Mouse (Mus musculus) hindbrain, embryonic 14.5 days (tissue): Measurements from ENCODE around the gene Invs. TPM values are rescaled to one million over a fixed set of nuclear protein-coding genes. Genes with fewer than 3 reads are reported as not detected.

ENCODE experiments used
- ATAC-seq: fragments of 200-750 bp; cut with Nextera tagmentation; 2 replicates; pipeline ENCODE4 v1.8.0; 2017; ENCODE audit warnings: moderate number of reproducible peaks, mild to moderate bottlenecking, moderate TSS enrichment, moderate library complexity; ENCODE audit not compliant: low FRiP score
- DNase-seq: peaks from one replicate; pipeline ENCODE4 v3.0.0-alpha.2; 2015; ENCODE audit warnings: low spot score
- H3K27ac ChIP-seq: fragments of 300-500 bp; sonication (generic); 2 replicates; pipeline ENCODE4 v1.5.1; 2014; ENCODE audit warnings: mild to moderate bottlenecking, moderate library complexity
- H3K27me3 ChIP-seq: fragments of 300-500 bp; sonication (generic); 2 replicates; pipeline ENCODE4 v1.6.1; 2014; ENCODE audit warnings: mild to moderate bottlenecking, low read length, mixed read lengths; ENCODE audit not compliant: control insufficient read depth, insufficient read depth
- H3K36me3 ChIP-seq: fragments of 300-500 bp; sonication (generic); replicated peaks from 2 replicates; pipeline ENCODE4 v1.6.1; 2014; ENCODE audit not compliant: control insufficient read depth, insufficient read depth
- H3K4me1 ChIP-seq: fragments of 300-500 bp; sonication (generic); replicated peaks from 2 replicates; pipeline ENCODE4 v1.6.1; 2014; ENCODE audit warnings: antibody characterized with exemption, low read length, mixed read lengths; ENCODE audit not compliant: control insufficient read depth, insufficient read depth
- H3K4me2 ChIP-seq: fragments of 300-500 bp; sonication (generic); replicated peaks from 2 replicates; pipeline ENCODE4 v1.6.1; 2014; ENCODE audit warnings: mild to moderate bottlenecking, moderate library complexity
- H3K4me3 ChIP-seq: fragments of 300-500 bp; sonication (generic); replicated peaks from 2 replicates; pipeline ENCODE4 v1.5.1; 2014; ENCODE audit warnings: mild to moderate bottlenecking, low read length
- H3K9ac ChIP-seq: fragments of 300-500 bp; sonication (generic); 2 replicates; pipeline ENCODE4 v1.6.1; 2014
- H3K9me3 ChIP-seq: fragments of 300-500 bp; sonication (generic); 2 replicates; pipeline ENCODE4 v1.6.1; 2016; ENCODE audit warnings: low read length; ENCODE audit not compliant: control insufficient read depth
- WGBS: fragments of 180-500 bp; shearing (Covaris S2); extraction: QIAGEN DNeasy Blood & Tissue Kit; methylation state at CpG from one replicate; pipeline ENCODE4 v1.1.7; 2014; 5-methylcytosine and 5-hydroxymethylcytosine counted together
- polyA plus RNA-seq: library from polyadenylated mRNA; unstranded; fragments of >200 nt; fragmentation: Nextera tagmentation; extraction: Ambion mirVana; gene quantifications from 2 replicates; pipeline ENCODE4 v1.2.1, GENCODE M21; 2014

Gene Invs
- polyA plus RNA-seq, 1 experiment from 2014 or later = 5.7 TPM

DNA sequence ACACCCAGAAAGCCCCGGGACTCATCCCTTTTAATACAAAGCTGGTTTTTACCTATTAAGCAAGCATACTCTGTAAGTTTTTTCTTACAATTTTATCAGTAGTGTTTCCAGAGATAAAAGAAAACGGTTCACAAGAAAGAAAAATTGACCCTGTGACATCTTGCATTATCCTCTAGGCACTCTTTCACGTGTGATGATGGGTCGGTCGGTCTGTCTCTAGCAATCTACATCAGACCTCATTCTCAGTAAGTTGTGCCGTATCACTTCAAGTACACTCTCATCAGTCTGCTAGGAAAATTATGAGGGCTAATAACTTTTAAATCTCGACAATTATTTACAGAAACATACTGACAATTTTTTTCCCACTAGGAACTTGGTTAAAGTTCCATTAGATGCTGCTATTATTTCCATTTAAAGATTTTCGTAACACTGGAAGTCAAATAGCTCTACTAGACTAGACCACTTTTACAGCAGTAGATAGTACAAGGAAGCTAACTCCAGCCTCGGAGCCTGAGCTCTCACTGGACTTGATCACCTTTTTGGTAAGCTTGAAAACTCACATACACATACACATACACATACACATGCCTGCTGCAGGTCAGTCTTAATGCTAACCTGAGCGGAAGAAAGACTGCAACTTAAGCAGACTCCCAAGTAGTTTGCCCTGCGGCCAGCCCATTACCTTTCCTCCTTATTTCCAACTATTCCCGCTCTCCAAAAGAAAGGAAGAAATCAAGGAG, 192.7 kb downstream of the Invs start:
- ATAC-seq = no peak
- no peak for DNase-seq
- WGBS = 18% methylated on average over 12 of the region's 12 CpGs
- peak overlapping the region; percentile 89 for H3K4me3 ChIP-seq
- H3K4me2 ChIP-seq = peak overlapping the region; percentile 96
- H3K36me3 ChIP-seq = peaks cover 13% of the 10 kb centered on the region
- no peaks in the 10 kb centered on the region for H3K27me3 ChIP-seq
- no peak overlapping the region for H3K27ac ChIP-seq
- H3K4me1 ChIP-seq = peaks cover 19% of the 10 kb centered on the region
- H3K9me3 ChIP-seq = no peaks in the 10 kb centered on the region
- peak overlapping the region; percentile 87 for H3K9ac ChIP-seq

DNA sequence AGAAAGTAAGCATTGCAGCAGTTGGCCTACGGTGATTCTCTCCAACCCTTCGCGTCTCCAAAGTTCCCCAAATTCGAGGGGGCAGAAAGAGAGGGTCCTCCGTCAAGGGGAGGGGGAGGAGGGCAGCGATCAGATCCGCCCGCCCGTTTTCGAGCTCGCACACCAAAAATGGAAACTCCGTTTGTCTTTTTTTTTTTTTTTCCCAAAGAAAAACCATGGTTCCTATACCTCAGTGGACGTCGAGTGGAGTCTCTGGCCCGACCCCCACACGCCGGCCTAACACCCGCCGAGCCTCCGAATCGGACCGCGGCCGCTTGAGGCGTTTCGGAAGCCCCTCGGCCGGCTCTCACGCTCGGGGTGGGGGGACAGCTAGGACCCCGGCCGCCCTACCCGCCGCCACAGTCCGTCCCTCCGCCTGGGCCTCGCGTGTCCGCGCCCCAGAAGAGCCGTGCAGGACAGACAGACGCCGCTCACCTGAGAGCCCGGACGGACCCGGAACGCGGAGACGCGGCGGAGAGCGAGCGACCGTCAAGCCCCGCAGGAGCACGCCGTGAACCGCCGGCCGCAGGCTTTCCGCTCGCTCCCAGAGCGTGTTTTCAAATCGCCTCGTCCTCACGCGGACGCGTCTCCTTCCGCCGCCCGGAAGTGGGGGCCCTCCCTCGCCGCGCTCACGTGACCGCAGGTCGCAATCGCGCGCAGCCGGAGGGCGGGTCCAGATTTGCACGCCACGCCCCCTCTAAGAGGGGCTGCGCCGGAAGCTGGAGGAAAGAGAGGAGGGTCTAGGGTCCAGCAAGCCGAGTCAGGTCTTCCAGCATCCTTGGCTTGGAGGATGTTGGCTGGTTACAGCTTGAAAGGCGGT, 193.5 kb downstream of the Invs start, which contains the start of gene Tex10:
Gene Tex10 (minus strand): TSS at position 668 of the 859 bp plus-strand sequence.
- Histone ChIP-seq H3K4me3 (peak within 1 kb of the TSS; percentile 89), H3K9ac (peak within 1 kb of the TSS; percentile 87), H3K4me1 (peaks cover 19% of the 10 kb centered on the region), H3K27me3 (no peaks in the 10 kb centered on the region), H3K9me3 (0 out of 2 replicates have a peak, but pooled peaks cover 1% of the 10 kb centered on the region), H3K27ac (peak within 1 kb of the TSS; percentile 65), H3K4me2 (peak within 1 kb of the TSS; percentile 96), H3K36me3 (peaks cover 8% of the 10 kb centered on the region)
- ATAC-seq (peak; percentile 97), DNase-seq (peak; percentile 92)
- 1% methylated on average over 89 of the region's 89 CpGs for WGBS

DNA sequence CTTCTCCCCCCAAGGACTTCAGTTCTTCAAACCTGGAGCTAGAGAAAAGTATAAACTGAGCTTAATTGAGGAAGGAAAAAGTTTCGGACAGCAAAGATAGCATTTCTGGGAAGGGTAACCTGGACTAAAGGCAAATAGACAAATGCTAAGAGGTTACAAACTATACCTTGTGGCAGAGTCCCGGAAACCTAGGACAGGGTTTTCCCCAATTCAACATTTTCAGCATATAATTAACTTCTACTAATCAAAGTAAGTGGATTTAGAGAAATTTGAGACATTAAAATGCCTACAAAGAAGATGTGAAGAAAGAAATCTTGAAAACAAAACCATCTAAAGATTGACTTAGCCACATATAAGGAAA, 194.1 kb downstream of the Invs start:
- Histone ChIP-seq H3K9me3 (peaks cover 8% of the 10 kb centered on the region; the same call in 1 of the 2 replicates), H3K36me3 (peaks cover 2% of the 10 kb centered on the region), H3K4me3 (peak overlapping the region; percentile 89), H3K4me1 (peaks cover 19% of the 10 kb centered on the region), H3K4me2 (peak overlapping the region; percentile 96), H3K27me3 (no peaks in the 10 kb centered on the region), H3K9ac (peak overlapping the region; percentile 87), H3K27ac (peak overlapping the region; percentile 40; the same call in 1 of the 2 replicates)
- ATAC-seq = no peak; the same call in 1 of the 2 replicates
- DNase-seq = no peak
- 87% methylated on average over 2 of the region's 2 CpGs for WGBS

DNA sequence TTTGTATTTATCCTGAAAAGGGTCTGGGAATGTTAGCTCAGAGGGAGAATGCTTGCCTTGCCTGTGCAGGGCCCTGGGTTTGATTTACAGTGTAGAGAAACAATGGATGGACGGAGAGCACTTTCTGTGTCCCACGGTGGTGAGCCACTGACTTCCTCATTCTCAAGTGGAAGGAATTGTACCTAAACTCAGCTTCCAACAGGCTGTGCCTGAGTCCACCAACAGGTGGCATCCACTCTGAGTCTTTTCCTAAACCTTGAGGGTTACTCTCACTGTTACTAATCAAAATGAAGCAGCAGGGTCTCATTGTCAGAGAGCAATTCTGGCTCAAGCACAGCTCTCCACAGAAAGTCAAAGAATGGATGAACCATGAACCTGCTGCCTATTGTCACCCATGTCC, 201.7 kb downstream of the Invs start:
- ATAC-seq = no peak
- WGBS = 42% methylated on average over 2 of the region's 2 CpGs

More for the DNA sequence above, 201.7 kb downstream of the Invs start:
- DNase-seq = no peak
- no peak overlapping the region for H3K9ac ChIP-seq
- H3K4me1 ChIP-seq = no peaks in the 10 kb centered on the region
- H3K9me3 ChIP-seq = peaks cover 13% of the 10 kb centered on the region; the same call in 1 of the 2 replicates
- H3K27me3 ChIP-seq = no peaks in the 10 kb centered on the region
- H3K4me2 ChIP-seq = no peak overlapping the region
- H3K27ac ChIP-seq = no peak overlapping the region
- H3K4me3 ChIP-seq = no peak overlapping the region
- no peaks in the 10 kb centered on the region for H3K36me3 ChIP-seq

Other genes starting within 250 kb of the Invs start
- gene Nr4a3, start 234.6 kb upstream of the Invs start, polyA plus RNA-seq = 1.6 and 2.3 TPM in 2 replicates
- gene Stx17, start 154.8 kb upstream of the Invs start, polyA plus RNA-seq = 27.1 and 27.3 TPM in 2 replicates
- gene Erp44, start 202 bp upstream of the Invs start, polyA plus RNA-seq = 55.4 and 65.2 TPM in 2 replicates
- 44.5 and 49.2 TPM in 2 replicates for gene Tex10, start 193.7 kb downstream of the Invs start, polyA plus RNA-seq